Mouse (Mus musculus): Measurements from ENCODE around the gene Lgals1.

DNA sequence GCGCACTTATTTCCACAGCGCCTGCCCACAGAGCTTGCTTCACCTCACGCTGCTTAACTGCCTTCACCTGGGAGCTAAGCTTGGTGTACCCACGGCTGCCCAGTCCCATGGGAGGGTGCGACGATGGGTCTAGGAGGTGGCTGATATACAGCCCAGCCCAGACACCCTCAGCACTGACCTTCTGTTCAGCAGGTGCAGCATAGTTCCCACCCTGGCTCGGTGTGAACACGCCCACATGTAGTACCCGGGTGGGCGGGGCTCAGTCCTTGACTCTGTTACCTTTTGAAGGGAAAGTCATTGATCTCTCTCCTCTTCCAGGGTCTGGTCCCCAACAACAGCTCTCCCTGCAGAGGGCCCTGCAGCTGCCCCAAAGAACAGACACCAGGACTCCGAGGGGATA is 33.0 kb downstream of the Lgals1 start:
- TF ChIP-seq GATA1 (IDR thresholded peaks at IDR 0.05; ENCODE audit: low read depth, low read length): no peak
- no peak for TF ChIP-seq CTCF (IDR thresholded peaks at IDR 0.05 in 2 of 3, conservative IDR thresholded peaks at IDR 0.05 in 1 of 3; ENCODE audit: control insufficient read depth in 1 of 3, insufficient read depth in 1 of 3, low read depth in 2 of 3, low read length in 3 of 3, poor library complexity in 1 of 3, severe bottlenecking in 1 of 3)
- no peak for TF ChIP-seq CHD1 (IDR thresholded peaks at IDR 0.05; ENCODE audit: low read depth, low read length)
- TF ChIP-seq BHLHE40 (IDR thresholded peaks at IDR 0.05; ENCODE audit: borderline replicate concordance, low read depth, low read length): no peak
- TF ChIP-seq HCFC1 (IDR thresholded peaks at IDR 0.05; ENCODE audit: low read depth, low read length): no peak
- TF ChIP-seq POLR2AphosphoS5 (IDR thresholded peaks at IDR 0.05; ENCODE audit: borderline replicate concordance, low read depth, low read length): no peak
- no peak for TF ChIP-seq POLR2AphosphoS2 (IDR thresholded peaks at IDR 0.05; ENCODE audit: low read length)
- TF ChIP-seq JUND (IDR thresholded peaks at IDR 0.05; ENCODE audit: low read depth, low read length): no peak
- TF ChIP-seq SIN3A (IDR thresholded peaks at IDR 0.05; ENCODE audit: low read length): no peak
- TF ChIP-seq ZMIZ1 (IDR thresholded peaks at IDR 0.05; ENCODE audit: low read depth, low read length): no peak
- no peak for TF ChIP-seq MAFK (IDR thresholded peaks at IDR 0.05; ENCODE audit: borderline replicate concordance, low read depth, low read length)

All from MEL (cell line).